Mouse (Mus musculus) kidney, embryonic 16.5 days (tissue): ENCODE results near the gene Rabgap1l. TPM values are rescaled to one million over a fixed set of nuclear protein-coding genes. Genes with fewer than 3 reads are reported as not detected.
A peak's percentile ranks its signal among the peaks of the same experiment; 100 is the strongest.

ENCODE experiments used
- ATAC-seq: fragments of 200-750 bp; cut with Nextera tagmentation; 2 replicates; pipeline ENCODE4 v1.8.0; 2017; ENCODE audit warnings: moderate TSS enrichment; ENCODE audit not compliant: low FRiP score, low TSS enrichment
- H3K27ac ChIP-seq: fragments of 300-500 bp; sonication (generic); 2 replicates; pipeline ENCODE4 v1.5.1; 2014; ENCODE audit warnings: low read length
- H3K27me3 ChIP-seq: fragments of 300-500 bp; sonication (generic); 2 replicates; pipeline ENCODE4 v1.6.1; 2014; ENCODE audit warnings: low read length, control low read depth, mixed read lengths; ENCODE audit not compliant: insufficient read depth
- H3K36me3 ChIP-seq: fragments of 300-500 bp; sonication (generic); 2 replicates; pipeline ENCODE4 v1.6.1; 2014; ENCODE audit warnings: low read length, control low read depth, mixed read lengths; ENCODE audit not compliant: insufficient read depth
- H3K4me1 ChIP-seq: fragments of 300-500 bp; sonication (generic); 2 replicates; pipeline ENCODE4 v1.6.1; 2014; ENCODE audit warnings: low read length, control low read depth, mixed read lengths; ENCODE audit not compliant: insufficient read depth
- H3K4me2 ChIP-seq: fragments of 300-500 bp; sonication (generic); replicated peaks from 2 replicates; pipeline ENCODE4 v1.6.1; 2014; ENCODE audit warnings: low read depth, low read length
- H3K4me3 ChIP-seq: fragments of 300-500 bp; sonication (generic); 2 replicates; pipeline ENCODE4 v1.5.1; 2014; ENCODE audit warnings: mild to moderate bottlenecking, low read length
- H3K9ac ChIP-seq: fragments of 300-500 bp; sonication (generic); replicated peaks from 2 replicates; pipeline ENCODE4 v1.6.1; 2014; ENCODE audit warnings: low read length
- H3K9me3 ChIP-seq: fragments of 300-500 bp; sonication (generic); 2 replicates; pipeline ENCODE4 v1.6.1; 2016; ENCODE audit warnings: low read length, control low read depth
- WGBS: fragments of 180-500 bp; shearing (Covaris S2); extraction: QIAGEN DNeasy Blood & Tissue Kit; methylation state at CpG from one replicate; pipeline ENCODE4 v1.1.7; 2014; 5-methylcytosine and 5-hydroxymethylcytosine counted together
- polyA plus RNA-seq: library from polyadenylated mRNA; unstranded; fragments of >200 nt; fragmentation: Nextera tagmentation; extraction: Ambion mirVana; gene quantifications from 2 replicates; pipeline ENCODE4 v1.2.1, GENCODE M21; 2015

Rabgap1l gene
- polyA plus RNA-seq, 1 experiment from 2014 or later: 11.4 TPM

GRCm38 (mm10) chr1:160689511-160689910 lies 103.5 kb downstream of the Rabgap1l start:
- Histone ChIP-seq H3K9me3 (no peaks in the 10 kb centered on the region), H3K9ac (no peak overlapping the region), H3K36me3 (no peaks in the 10 kb centered on the region), H3K27ac (no peak overlapping the region), H3K4me1 (no peaks in the 10 kb centered on the region), H3K4me3 (no peak overlapping the region), H3K4me2 (no peak overlapping the region), H3K27me3 (no peaks in the 10 kb centered on the region)
- ATAC-seq: no peak

GRCm38 (mm10) chr1:160684251-160684650 lies 108.8 kb downstream of the Rabgap1l start:
- Histone ChIP-seq H3K27me3 (no peaks in the 10 kb centered on the region), H3K4me3 (no peak overlapping the region), H3K9ac (no peak overlapping the region), H3K4me1 (no peaks in the 10 kb centered on the region), H3K36me3 (no peaks in the 10 kb centered on the region), H3K27ac (no peak overlapping the region), H3K4me2 (no peak overlapping the region), H3K9me3 (no peaks in the 10 kb centered on the region)
- WGBS: 92% methylated on average over 2 of the region's 2 CpGs
- no peak for ATAC-seq

GRCm38 (mm10) chr1:160681398-160682050 lies 111.5 kb downstream of the Rabgap1l start:
- 95% methylated on average over 3 of the region's 3 CpGs for WGBS
- H3K4me1 ChIP-seq: no peaks in the 10 kb centered on the region
- no peaks in the 10 kb centered on the region for H3K27me3 ChIP-seq
- H3K9ac ChIP-seq: no peak overlapping the region
- ATAC-seq: no peak
- no peak overlapping the region for H3K4me3 ChIP-seq
- H3K9me3 ChIP-seq: no peaks in the 10 kb centered on the region
- no peaks in the 10 kb centered on the region for H3K36me3 ChIP-seq
- no peak overlapping the region for H3K27ac ChIP-seq
- no peak overlapping the region for H3K4me2 ChIP-seq

DNA sequence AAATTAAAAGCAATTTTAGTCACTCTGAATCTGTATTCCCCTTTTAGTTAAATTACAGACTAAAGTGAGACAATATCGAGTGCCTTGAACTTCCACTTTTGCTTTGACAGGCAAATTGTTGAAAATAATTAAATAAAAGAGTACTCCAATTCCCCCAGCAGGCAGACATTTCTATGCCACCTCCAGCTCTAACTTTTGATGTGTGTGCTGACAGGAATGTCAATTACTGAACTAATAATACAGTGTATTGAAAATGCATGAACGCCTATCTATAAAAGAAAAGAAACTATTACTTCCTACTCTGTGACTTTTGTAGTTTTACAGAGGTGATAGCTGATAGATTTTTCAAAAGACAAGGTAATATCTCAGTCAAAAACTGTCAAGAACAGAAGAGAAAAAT lies 118.2 kb downstream of the Rabgap1l start:
- 90% methylated on average over 2 of the region's 2 CpGs for WGBS
- ATAC-seq: no peak
- H3K36me3 ChIP-seq: no peaks in the 10 kb centered on the region

DNA sequence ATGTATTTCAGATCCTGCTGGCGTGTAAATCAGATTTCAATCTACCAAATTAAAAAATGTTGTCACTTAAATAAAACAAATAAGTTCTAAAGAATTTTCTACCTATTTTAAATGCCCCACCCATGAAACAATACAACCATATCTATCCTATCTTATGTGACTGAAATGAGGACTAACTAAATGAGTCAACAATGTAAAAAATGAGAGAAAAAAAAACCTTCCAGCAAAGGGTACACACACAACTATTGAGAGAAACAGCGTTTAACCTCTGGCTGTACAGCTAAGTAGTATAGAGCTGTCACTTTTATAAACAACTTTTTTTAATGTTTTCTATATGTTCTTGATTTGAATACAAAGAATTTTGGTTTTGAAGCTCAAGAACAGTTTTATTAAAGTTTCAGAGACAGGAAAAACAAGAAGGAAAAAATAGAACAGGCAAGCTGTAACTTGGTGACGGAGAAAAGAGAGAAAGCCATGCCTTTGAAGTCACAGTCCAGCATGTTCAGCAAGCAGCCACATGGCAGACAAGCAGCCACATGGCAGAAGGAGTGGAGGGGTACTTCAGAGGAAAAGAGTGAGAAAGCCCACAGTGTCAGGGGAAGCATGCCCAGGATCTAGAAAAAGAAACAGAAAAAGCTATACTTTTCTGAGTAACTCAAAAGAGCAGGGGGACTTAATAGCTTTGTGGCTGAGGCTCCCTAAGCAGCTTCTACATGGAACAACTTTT lies 120.8 kb downstream of the Rabgap1l start:
- Histone ChIP-seq H3K36me3 (no peaks in the 10 kb centered on the region), H3K27me3 (no peaks in the 10 kb centered on the region), H3K4me3 (no peak overlapping the region), H3K9ac (no peak overlapping the region), H3K4me2 (no peak overlapping the region), H3K27ac (no peak overlapping the region), H3K4me1 (no peaks in the 10 kb centered on the region), H3K9me3 (no peaks in the 10 kb centered on the region)
- no peak for ATAC-seq
- WGBS: 66% methylated on average over 3 of the region's 3 CpGs

More for the DNA sequence above, 118.2 kb downstream of the Rabgap1l start:
- no peak overlapping the region for H3K9ac ChIP-seq
- no peak overlapping the region for H3K4me3 ChIP-seq
- H3K9me3 ChIP-seq: no peaks in the 10 kb centered on the region
- no peak overlapping the region for H3K27ac ChIP-seq
- H3K4me1 ChIP-seq: no peaks in the 10 kb centered on the region
- H3K27me3 ChIP-seq: no peaks in the 10 kb centered on the region
- H3K4me2 ChIP-seq: no peak overlapping the region

- 0 out of 2 replicates have a peak, but pooled peaks cover 3% of the 10 kb centered on the region for H3K4me1 ChIP-seq
- no peaks in the 10 kb centered on the region for H3K9me3 ChIP-seq
- ATAC-seq: 0 out of 2 replicates have a peak, but pooled peaks have one; percentile 31
- H3K27me3 ChIP-seq: no peaks in the 10 kb centered on the region
- no peak overlapping the region for H3K9ac ChIP-seq
- no peak overlapping the region for H3K27ac ChIP-seq
- no peaks in the 10 kb centered on the region for H3K36me3 ChIP-seq
- H3K4me3 ChIP-seq: no peak overlapping the region
- no peak overlapping the region for H3K4me2 ChIP-seq
- 31% methylated on average over 2 of the region's 2 CpGs for WGBS
Measured at GRCm38 (mm10) chr1:160655806-160656470, 137.1 kb downstream of the Rabgap1l start.

DNA sequence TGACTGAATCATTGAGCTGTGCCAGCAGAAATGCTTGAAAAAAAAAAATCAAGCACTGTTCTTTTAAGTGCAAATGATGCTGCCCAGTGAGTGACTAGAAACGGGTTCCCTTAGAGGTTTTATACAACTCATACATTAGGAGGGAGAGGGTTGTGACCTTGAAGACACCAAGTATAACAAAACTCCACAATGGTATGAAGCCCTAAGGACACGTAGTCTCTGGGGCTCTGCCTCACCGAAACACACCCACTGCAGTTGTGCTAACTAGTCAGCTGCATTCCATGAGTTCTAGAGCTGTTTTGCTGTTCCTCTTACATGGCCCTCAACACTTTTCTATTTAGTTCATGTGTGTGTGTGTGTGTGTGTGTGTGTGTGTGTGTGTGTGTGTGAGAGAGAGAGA lies 141.3 kb downstream of the Rabgap1l start:
- no peaks in the 10 kb centered on the region for H3K36me3 ChIP-seq
- H3K4me2 ChIP-seq: no peak overlapping the region
- no peak overlapping the region for H3K4me3 ChIP-seq
- H3K9me3 ChIP-seq: no peaks in the 10 kb centered on the region
- no peak overlapping the region for H3K27ac ChIP-seq
- H3K9ac ChIP-seq: no peak overlapping the region
- WGBS: 42% methylated on average over 3 of the region's 3 CpGs
- H3K4me1 ChIP-seq: 0 out of 2 replicates have a peak, but pooled peaks cover 3% of the 10 kb centered on the region
- H3K27me3 ChIP-seq: no peaks in the 10 kb centered on the region
- no peak for ATAC-seq

DNA sequence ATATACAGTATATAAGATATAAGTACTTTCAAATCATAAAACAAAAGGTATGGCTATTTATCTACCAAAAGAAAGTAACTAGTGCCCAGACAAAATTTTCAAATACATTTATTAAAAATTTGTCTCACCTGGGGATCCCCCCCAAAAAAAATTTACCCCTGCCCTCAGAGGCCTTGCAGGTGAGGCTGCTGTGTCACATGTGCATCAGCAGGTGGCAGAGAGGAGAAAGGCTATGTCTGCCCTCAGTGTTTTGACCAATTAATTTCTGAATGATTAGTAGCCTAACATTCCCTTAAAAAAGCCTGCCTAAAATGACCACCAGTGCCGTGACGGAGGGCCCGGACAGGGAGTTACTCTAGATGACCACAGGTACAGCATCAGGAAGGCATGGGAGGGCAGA lies 147.6 kb downstream of the Rabgap1l start:
- Histone ChIP-seq H3K4me3 (no peak overlapping the region), H3K9me3 (no peaks in the 10 kb centered on the region), H3K4me1 (no peaks in the 10 kb centered on the region), H3K36me3 (no peaks in the 10 kb centered on the region), H3K9ac (no peak overlapping the region), H3K27ac (no peak overlapping the region), H3K27me3 (no peaks in the 10 kb centered on the region), H3K4me2 (no peak overlapping the region)
- no peak for ATAC-seq
- WGBS: 89% methylated on average over 3 of the region's 3 CpGs

- H3K9me3 ChIP-seq: no peaks in the 10 kb centered on the region
- no peak overlapping the region for H3K27ac ChIP-seq
- H3K4me3 ChIP-seq: no peak overlapping the region
- H3K4me2 ChIP-seq: no peak overlapping the region
- H3K9ac ChIP-seq: no peak overlapping the region
- no peaks in the 10 kb centered on the region for H3K4me1 ChIP-seq
- 85% methylated on average over 12 of the region's 12 CpGs for WGBS
- no peaks in the 10 kb centered on the region for H3K27me3 ChIP-seq
- ATAC-seq: no peak
- H3K36me3 ChIP-seq: no peaks in the 10 kb centered on the region
Measured at GRCm38 (mm10) chr1:160628213-160628932, 164.6 kb downstream of the Rabgap1l start.
